Mouse (Mus musculus): Measurements from ENCODE around the gene Tnfrsf11a.

GRCm38 (mm10) chr1:105742481-105742880 is 38.0 kb upstream of the Tnfrsf11a start:
- TF ChIP-seq EP300 (IDR thresholded peaks at IDR 0.05; ENCODE audit: low read depth) (no peak), CTCF (IDR thresholded peaks at IDR 0.05; ENCODE audit: low read depth) (no peak)
